Mouse (Mus musculus) v-Abl transformed pro-B cells (cell line): ENCODE results near the gene Ctsc.
"Not testable (repeated sequence)": the region's sequence is repeated elsewhere in the genome, so short reads cannot be mapped to it uniquely, and the experiment has no call there.

Experiments used
- in situ Hi-C, 2 experiments: fragments of 400-800 bp; cut with MboI; formaldehyde crosslinking; loops; one replicate each; pipeline ENCODE4 v1.15.1; 2025; ENCODE audit not compliant: unreplicated experiment in 2 of 2

Gene Ctsc

GRCm38 (mm10) chr7:88277858-88278627, at the start of gene Ctsc:
Gene Ctsc (plus strand): TSS chr7:88278085.
- in situ Hi-C loops = loop anchor here (5.0 kb wide), 2 partner anchors 51 to 176 kb away; no protein-coding TSS in a partner anchor

DNA sequence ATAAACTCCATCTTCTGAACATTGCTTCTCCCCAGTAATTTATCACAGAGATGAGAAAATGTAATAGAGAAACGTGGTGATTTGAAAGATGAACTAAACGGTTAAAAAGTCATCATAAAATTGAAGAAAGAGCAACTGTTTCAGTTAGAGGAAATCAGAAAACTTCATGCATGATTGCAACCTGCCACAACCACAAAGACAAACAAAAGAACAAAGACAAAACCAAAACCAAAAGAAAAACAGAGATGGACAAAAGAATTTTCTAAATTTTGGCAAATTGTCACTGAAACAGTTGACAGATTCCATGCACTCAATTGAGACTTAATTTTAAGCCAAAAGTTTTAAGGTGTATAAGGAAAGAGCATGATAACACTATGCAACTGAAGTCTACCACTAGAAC, 48.8 kb upstream of the Ctsc start:
- in situ Hi-C loops = loop anchor here (5.0 to 25.0 kb wide), 2 partner anchors 48 to 983 kb away; partner anchors contain the start of gene Ctsc (in 2 of the 2)

DNA sequence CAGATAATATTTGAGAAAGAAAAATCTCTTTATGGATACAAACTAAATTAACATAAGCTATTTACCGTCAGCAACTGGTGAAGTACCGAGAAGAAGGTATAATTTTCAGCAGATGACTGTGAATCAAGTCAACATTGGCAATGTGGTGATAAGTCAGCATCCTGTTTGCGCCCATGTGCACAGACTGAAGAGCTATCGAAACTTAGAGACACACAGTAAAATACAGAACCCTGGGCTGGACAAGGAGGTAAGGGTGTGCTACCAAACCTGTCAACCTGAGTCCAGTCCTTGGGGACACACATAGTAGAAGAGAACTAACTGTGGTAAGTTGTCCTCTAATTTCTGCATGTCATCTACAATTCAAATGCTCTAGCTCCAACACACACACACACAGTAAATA, 47.8 kb upstream of the Ctsc start:
- in situ Hi-C loops = loop anchor here in 1 of 2 experiments (25.0 kb wide), 1 partner anchor 982 kb away; no protein-coding TSS in a partner anchor

GRCm38 (mm10) chr7:88230756-88231522, 46.9 kb upstream of the Ctsc start:
- in situ Hi-C loops = loop anchor here in 1 of 2 experiments (25.0 kb wide), 1 partner anchor 981 kb away; no protein-coding TSS in a partner anchor

DNA sequence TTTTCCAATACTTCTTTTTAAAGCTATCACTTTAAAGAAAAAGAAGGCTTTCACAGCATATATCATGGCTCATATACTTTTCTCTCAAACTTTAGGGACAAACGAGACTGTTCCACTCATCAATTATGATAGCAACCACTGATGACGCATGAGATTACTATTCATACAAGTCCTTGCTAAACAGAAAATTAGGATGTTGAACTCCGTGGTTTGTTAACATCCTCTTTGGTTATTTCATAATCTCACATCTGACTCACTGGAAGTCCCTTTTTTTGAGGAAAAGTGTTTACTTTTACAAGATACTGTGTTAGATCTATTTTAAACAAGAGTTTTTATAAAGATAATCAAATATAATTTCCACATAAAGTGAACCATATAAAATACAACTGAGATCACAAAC, 34.8 kb upstream of the Ctsc start:
- in situ Hi-C loops = loop anchor here in 1 of 2 experiments (25.0 kb wide), 1 partner anchor 969 kb away; no protein-coding TSS in a partner anchor

- in situ Hi-C loops = loop anchor here in 1 of 2 experiments (25.0 kb wide), 1 partner anchor 968 kb away; no protein-coding TSS in a partner anchor
These were observed 33.4 kb upstream of the Ctsc start for GRCm38 (mm10) chr7:88244462-88244861.

DNA sequence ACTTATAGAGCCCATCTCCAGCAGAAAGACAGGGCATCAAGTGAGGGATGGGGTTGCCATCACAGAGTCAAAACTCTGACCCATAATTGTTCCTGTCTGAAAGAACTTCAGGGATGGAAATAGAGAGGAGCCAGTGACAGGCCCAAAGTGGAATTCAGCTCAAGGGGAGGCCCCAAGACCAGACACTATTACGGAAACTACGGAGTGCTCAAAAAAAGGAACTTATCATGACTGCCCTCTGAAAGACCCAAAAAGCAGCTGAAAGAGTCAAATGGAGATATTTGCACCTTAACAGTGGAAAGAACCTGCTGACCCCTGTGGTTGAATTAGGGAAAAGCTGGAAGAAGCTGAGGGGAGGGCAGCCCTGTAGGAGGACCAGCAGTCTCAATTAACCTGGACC, 27.5 kb upstream of the Ctsc start:
- in situ Hi-C loops = not testable (repeated sequence)

- in situ Hi-C loops = no loop called here
These were observed 26.4 kb upstream of the Ctsc start for GRCm38 (mm10) chr7:88251535-88251934.

DNA sequence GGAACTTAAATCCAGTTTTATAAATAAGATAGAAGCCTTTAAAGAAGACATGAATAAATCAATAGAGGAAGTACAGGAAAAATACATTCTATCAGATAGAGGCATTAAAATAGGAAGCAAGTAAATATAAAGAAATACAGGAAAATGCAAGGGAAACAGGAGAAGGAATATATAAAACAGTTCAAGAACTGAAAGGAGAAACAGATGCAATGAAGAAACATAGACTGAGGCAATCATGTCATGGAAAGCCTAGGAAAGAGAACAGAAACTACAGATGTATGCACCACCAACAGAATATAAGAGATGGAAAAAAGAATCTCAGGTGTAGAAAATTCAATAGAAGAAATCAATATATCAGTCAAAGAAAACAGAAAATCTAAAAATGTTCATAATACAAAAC, 25.8 kb upstream of the Ctsc start:
- in situ Hi-C loops = no loop called here

DNA sequence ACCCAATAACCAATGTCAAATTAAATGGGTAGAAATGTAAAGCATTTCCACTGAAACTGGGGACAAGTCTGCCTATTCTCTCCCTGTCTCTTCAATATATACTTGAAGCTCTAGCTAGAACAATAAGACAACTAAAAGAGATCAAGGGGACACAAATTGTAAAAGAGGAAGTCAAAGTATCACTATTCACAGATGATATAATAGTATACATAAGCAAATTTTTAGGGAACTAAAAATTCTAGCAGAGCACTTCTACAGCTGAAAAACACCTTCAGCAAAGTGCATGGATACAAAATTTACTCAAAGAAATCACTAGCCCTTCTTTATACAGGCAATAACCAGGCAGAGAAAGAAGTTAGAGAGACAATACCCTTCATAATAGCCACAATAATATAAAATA, 23.0 kb upstream of the Ctsc start:
- in situ Hi-C loops = no loop called here

GRCm38 (mm10) chr7:88259155-88259925, 18.5 kb upstream of the Ctsc start:
- in situ Hi-C loops = no loop called here

- in situ Hi-C loops = no loop called here
These were observed 16.1 kb upstream of the Ctsc start for GRCm38 (mm10) chr7:88261799-88262198.

- in situ Hi-C loops = no loop called here
These were observed 13.0 kb upstream of the Ctsc start for GRCm38 (mm10) chr7:88264861-88265260.

DNA sequence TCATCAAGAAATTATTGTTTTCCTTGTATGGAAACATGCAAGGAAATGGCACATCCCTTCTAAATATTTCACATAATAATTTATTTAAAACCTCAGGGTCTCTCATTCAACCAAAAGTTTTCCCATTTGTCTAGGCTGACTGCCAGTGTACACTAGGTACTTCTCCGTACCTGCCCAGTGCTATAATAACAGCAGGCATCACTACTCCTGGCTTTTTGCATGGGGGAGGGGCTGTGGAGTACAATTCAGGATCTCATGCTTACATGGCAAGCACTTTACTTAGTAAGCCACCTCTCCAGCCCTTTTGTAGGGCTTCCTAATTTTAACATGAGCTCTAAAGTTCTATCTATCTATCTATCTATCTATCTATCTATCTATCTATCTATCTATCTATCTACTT, 8.0 kb upstream of the Ctsc start:
- in situ Hi-C loops = no loop called here

DNA sequence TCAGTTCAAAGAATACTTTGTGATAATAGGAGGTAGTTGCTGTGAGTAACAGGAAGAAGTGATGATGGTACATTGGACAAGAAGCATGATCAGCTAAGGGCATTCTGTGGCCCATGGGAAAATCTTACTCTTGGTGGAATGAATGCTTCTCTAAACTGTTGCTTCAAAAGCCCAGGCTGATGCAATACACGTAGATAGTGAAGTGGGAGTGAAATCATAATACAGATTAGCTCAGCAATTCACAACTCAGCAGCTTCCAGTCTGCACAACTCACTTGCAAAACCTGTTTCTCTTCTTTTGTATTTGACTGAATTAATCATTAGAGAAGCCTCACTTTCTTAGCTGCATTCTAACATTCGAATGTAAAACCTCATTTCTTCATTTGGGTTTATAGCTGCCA, 6.4 kb upstream of the Ctsc start:
- in situ Hi-C loops = no loop called here

GRCm38 (mm10) chr7:88276914-88277765, 745 bp upstream of the Ctsc start:
- in situ Hi-C loops = loop anchor here (5.0 kb wide), 2 partner anchors 50 to 175 kb away; no protein-coding TSS in a partner anchor

DNA sequence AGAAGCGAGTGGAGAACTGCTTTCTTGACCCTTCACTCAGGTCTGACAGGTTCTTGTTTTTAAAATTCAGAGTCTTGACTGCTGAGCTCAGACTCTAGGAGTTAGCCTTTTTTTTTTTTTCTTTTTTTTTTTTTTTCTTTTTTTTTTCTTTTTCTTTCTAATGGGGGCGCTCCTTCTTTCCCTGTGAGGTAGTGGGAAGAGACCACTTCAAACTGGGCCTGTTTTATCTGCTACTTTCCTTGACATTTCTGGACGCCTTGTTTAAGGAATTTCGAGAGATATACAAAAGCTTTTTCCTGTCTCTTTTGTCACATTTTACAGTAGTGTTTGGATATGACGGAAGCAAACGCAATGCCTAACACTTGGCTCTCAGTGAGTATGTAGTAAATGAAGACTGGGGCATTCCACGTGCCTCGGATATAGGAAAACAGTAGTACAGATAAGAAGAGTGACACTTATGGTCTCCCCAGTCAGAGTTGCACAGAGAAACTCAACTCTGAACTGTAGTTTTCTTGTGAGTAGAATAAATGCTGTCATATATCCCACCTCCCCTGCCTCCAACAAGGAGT, 827 bp downstream of the Ctsc start:
- in situ Hi-C loops = loop anchor here (5.0 kb wide), 2 partner anchors 51 to 176 kb away; no protein-coding TSS in a partner anchor

GRCm38 (mm10) chr7:88285276-88285675, 7.4 kb downstream of the Ctsc start:
- in situ Hi-C loops = no loop called here

DNA sequence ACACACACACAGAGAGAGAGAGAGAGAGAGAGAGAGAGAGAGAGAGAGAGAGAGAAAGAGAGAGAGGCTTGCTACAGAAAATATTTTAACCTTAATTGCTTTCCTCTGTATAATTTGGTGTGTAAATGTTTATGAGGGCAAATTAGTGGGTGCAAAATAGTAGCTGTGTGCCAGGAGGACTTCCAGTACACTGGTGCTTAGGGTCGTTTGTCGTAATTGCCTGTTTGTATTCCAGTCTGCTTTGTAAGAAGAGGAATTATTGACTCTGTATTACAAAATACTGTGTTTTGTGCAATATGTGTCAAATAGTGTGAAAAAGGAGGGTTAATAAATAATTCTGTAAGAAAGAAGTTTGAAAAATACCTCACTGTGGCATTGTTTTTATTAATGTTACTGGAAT, 13.2 kb downstream of the Ctsc start:
- in situ Hi-C loops = no loop called here
